Mouse (Mus musculus): ENCODE measurements around the gene Cpe.

The Cpe gene

DNA sequence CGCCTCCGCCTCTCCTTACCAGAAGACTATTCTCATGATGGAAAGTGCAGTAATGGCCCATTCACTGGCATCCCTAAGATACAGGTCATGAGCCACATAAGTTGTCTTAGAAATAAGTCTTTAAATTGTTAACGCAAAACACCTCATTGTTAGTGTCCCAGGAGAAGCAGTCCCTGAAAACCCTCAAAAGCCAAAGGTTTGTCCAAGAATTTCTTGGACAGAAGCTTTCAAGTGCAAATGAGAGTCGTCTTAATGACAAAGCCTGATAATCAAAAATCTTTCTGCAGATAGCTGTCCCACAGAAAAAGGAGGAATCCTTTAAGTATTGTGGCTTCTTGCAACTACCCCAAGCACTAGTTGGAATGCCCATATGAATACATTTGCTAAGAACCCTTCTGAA, 60.7 kb downstream of the Cpe start:
- no peak for DNase-seq (ENCODE audit: low read depth, low spot score)

DNA sequence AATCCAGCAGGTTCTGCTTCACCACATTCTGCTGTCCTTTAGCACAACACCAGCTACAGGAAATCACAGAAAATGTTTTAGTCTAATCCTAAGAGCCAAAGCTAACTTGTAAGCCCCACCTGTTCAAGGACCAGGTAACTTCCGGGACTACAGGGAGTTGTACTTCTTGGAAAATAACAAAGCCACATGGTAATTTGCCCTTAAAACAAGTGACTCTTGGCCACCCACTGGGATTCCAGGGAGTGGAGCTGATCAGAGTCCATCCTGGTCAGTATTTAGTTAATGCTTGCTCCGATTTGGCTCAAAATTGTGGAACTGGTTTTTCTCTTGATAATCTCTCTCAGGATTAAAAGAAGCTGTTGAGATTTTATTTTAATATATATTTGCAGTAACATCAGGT, 61.1 kb downstream of the Cpe start:
- DNase-seq (ENCODE audit: low read depth, low spot score) = no peak

GRCm38 (mm10) chr8:64629034-64629760, 63.7 kb downstream of the Cpe start:
- DNase-seq (ENCODE audit: low read depth, low spot score) = peak; percentile 81

DNA sequence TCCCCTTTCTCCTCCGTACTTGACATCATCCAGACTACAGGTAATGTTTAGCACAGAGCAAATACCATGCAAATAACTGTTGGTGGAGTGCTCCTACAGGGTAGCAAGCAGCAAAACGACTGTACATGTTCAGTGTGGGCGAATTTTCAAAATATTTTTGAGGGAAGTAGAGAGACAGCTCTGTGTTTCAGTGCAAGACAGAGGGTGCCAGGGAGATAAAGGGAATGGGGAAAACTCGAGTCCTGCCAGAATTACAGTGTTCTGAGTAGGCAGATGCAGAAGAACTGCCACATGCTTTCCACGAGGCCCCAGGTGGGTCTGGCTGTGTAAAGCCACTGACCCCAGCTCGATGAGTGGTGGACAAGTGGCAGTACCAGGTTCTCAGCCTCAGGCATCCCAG, 64.8 kb downstream of the Cpe start:
- DNase-seq (ENCODE audit: low read depth, low spot score) = peak; percentile 55

DNA sequence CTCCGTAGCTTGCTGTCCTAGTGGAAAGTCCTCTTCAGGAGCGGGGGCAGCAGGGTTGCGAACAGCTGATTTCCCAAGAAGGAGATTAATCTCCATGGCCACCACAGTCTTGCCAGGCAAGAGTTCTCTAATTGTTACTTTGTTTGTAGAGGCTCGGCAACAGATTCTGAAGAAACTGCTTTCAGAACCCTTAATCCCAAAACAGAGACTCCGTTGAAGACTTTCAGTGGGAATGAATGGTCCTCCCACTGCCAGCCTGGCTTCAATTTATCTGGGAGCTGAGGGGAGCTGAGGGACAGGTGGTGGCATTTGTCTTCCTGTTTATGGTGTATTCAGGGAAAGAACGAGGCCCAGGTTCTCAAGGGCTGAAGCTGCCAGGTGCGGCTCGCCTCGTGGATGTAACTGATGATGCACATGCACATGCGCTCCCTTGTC, 68.2 kb downstream of the Cpe start:
- peak; percentile 87 for DNase-seq (ENCODE audit: low read depth, low spot score)

GRCm38 (mm10) chr8:64620365-64621150, 72.3 kb downstream of the Cpe start:
- DNase-seq (ENCODE audit: low read depth, low spot score) = peak; percentile 25

DNA sequence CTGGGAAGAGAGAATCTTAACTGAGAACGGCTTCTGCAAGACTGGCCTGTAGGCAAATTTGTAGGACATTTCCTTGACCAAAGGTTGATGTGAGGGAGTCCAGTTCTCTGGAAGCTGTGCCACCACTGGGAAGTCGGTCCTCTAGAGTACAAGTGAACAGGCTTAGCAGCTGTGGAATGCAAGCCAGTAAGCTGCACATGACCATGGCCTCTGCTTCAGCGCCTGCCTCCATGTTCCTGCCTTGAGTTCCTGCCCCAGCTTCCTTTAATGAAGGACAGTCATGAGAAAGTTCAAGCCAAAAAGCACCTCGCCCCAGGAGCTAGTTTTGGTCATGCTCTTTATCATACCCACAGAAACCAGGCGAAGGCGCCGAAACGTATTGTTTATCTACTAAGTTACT, 73.2 kb downstream of the Cpe start:
- no peak for DNase-seq (ENCODE audit: low read depth, low spot score)

DNA sequence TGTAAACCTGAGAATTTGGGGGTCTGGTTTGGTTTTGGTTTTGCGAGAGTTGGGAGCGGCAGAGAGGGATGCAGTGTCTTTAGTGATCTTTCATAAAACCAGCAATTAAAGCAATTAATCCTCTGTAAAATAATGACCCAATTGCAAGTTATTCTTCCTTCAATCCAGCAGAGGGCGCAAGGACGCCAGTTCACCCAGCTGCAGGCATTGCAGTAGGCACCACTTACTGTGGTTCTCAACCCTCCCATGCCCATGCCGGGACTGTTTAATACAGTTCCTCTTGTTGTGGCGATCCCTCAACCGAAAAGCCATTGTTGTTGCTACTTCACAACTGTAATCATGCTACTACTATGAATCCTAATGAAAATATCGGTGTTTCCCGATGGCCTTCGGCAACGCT, 74.2 kb downstream of the Cpe start:
- peak; percentile 90 for DNase-seq (ENCODE audit: low read depth, low spot score)

- no peak for DNase-seq (ENCODE audit: low read depth, low spot score)
Measured at GRCm38 (mm10) chr8:64616566-64616965, 76.3 kb downstream of the Cpe start.

DNA sequence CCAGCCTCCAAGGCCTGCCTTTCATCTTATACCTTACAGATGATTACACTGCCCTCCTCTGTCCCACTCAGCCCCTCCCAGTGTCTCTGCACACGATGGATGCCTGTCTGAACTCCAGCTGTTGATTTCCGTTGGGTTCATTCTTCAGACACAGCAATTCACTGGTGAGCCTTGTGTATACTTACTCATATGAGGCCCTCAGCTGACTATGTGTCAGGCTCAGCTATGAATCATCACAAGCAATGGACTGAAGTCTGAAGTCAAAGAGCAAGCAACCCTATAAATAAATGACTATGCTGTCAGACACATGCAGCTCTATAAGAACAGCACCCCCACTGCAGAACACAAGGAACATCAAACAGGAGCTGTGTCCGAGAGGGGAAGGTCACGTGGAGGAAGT, 77.4 kb downstream of the Cpe start:
- peak; percentile 49 for DNase-seq (ENCODE audit: low read depth, low spot score)

- peak; percentile 24 for DNase-seq (ENCODE audit: low read depth, low spot score)
Measured at GRCm38 (mm10) chr8:64613663-64614062, 79.2 kb downstream of the Cpe start.

- no peak for DNase-seq (ENCODE audit: low read depth, low spot score)
Measured at GRCm38 (mm10) chr8:64611210-64611974, 81.5 kb downstream of the Cpe start.

GRCm38 (mm10) chr8:64608931-64609330, 83.9 kb downstream of the Cpe start:
- no peak for DNase-seq (ENCODE audit: low read depth, low spot score)

GRCm38 (mm10) chr8:64606015-64606414, 86.8 kb downstream of the Cpe start:
- no peak for DNase-seq (ENCODE audit: low read depth, low spot score)

DNA sequence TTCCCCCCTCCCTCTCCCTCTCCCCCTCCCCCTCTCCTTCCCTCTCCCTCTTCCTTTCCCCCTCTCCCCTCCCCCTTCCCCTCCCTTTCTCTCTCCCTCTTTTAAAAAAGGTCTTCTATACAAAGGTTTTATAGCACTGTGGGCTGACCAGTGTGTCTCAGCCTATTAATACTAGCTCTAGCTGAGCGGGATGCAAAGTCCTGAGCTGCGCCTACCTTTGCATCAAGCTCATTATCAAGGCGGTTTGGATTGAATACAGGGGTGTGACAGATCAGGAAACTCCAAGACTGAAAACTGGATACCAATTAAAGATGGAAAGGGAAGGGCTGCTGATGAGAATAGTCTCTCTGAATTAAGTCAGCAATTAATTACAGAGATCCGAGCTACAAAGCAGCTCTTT, 94.6 kb downstream of the Cpe start:
- no peak for DNase-seq (ENCODE audit: low read depth, low spot score)

GRCm38 (mm10) chr8:64597042-64597970, 95.5 kb downstream of the Cpe start:
- DNase-seq (ENCODE audit: low read depth, low spot score) = peak; percentile 75

DNA sequence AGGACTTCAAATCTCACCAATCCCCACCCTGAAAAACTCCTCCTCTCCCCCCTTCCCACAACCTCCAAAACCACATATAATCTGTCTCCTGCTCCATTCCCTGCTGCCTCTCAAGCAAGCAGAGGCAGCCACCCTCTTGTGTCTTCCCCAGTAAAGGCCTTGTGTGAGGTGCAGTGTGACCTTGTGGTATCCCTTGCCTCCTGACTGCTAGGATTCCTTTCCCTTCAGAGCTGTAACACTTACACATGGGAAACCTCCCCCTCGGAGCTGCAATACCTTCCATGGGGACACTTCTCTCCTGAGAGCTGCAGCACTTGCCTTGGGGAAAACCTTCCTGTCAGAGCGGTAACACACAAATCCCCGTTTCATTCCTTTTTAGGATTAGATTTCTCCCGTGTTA, 96.5 kb downstream of the Cpe start:
- no peak for DNase-seq (ENCODE audit: low read depth, low spot score)

DNA sequence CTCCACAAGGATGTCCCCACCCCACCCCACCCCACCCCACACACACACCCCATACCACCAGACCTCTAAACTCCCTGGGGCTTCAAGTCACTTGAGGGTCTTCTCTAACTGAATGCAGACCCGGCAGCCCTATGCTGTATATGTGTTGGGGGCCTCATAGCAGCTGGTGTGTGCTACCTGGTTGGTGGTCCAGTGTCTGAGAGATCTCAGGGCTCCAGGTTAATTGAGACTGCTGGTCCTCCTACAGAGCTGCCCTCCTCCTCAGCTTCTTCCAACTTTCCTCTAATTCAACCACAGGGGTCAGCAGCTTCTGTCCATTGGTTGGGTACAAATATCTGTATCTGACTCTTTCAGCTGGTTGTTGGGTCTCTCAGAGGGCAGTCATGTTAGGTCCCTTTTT, 102.4 kb downstream of the Cpe start:
- no peak for DNase-seq (ENCODE audit: low read depth, low spot score)

DNA sequence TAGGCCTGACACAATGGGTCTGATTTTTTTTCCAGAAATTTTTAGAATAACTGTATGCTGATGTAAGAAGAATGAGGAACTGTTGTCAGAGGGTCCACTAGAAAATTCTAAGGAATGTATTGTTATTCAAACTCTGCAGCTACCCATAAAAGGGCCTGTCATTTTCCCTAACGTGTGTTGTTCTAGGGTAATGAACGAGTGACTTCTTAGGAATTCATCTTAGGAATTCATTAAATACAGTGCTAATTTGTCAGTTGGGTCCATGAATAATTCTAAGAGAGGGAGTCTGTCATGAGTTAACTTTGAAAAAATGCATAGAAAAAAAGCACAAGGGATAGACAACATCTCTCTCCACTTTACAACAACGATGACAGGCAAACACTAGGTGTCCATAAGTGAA, 110.0 kb downstream of the Cpe start:
- DNase-seq (ENCODE audit: low read depth, low spot score) = no peak

- DNase-seq (ENCODE audit: low read depth, low spot score) = no peak
Measured at GRCm38 (mm10) chr8:64578221-64578620, 114.6 kb downstream of the Cpe start.

DNA sequence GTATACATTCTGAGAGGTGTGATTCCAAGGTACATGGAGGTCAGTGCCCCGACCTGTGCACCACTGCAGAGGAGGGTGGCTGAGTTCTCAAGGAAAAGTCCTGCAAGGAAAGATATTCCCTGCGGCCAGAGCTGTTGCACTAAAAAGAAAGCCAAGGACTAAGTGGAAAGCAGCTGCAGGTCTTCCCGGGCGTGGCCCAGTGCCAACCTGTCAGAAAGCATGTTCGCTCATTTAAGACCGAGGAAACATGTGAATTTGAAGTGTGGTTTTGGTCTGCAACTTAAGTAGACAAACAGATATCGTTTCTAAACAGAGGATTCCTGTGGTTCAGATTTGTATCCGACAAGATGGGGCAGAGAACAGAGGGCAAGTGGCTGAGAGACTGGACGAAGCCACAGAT, 117.9 kb downstream of the Cpe start:
- DNase-seq (ENCODE audit: low read depth, low spot score) = no peak
